Mouse (Mus musculus): Measurements from ENCODE around the gene Flt1. TPM values are rescaled to one million over a fixed set of nuclear protein-coding genes. Genes with fewer than 3 reads are reported as not detected.
"Not testable (repeated sequence)": the region's sequence is repeated elsewhere in the genome, so short reads cannot be mapped to it uniquely, and the experiment has no call there.

Gene Flt1
- polyA plus RNA-seq, 1 experiment, result 2.9 TPM

- no peaks in the 10 kb centered on the region for H3K27me3 ChIP-seq (ENCODE audit: control insufficient read depth, insufficient read depth, low read length)
- H3K27ac ChIP-seq (ENCODE audit: insufficient read depth, low read length), result no peak overlapping the region
- TF ChIP-seq POLR2A (IDR thresholded peaks at IDR 0.05; ENCODE audit: low read depth, low read length), result no peak
- TF ChIP-seq CTCF (IDR thresholded peaks at IDR 0.05; ENCODE audit: extremely low read depth, insufficient read depth, insufficient read length, insufficient replicate concordance), result no peak
- no peaks in the 10 kb centered on the region for H3K4me1 ChIP-seq (ENCODE audit: control insufficient read depth, insufficient read depth, insufficient read length)
- no peak overlapping the region for H3K4me3 ChIP-seq (ENCODE audit: extremely low read depth, insufficient read depth, insufficient read length)
- 90% methylated on average over 10 of the region's 10 CpGs for WGBS
- no peak for DNase-seq (ENCODE audit: low read depth in 1 of 2, low spot score in 2 of 2)
- H3K36me3 ChIP-seq (ENCODE audit: control insufficient read depth, insufficient read depth, low read length), result no peaks in the 10 kb centered on the region
Observed at GRCm38 (mm10) chr5:147623747-147624146, 102.1 kb downstream of the Flt1 start.

- no peak overlapping the region for H3K4me3 ChIP-seq (ENCODE audit: extremely low read depth, insufficient read depth, insufficient read length)
- H3K36me3 ChIP-seq (ENCODE audit: control insufficient read depth, insufficient read depth, low read length), result no peaks in the 10 kb centered on the region
- no peaks in the 10 kb centered on the region for H3K4me1 ChIP-seq (ENCODE audit: control insufficient read depth, insufficient read depth, insufficient read length)
- H3K27me3 ChIP-seq (ENCODE audit: control insufficient read depth, insufficient read depth, low read length), result no peaks in the 10 kb centered on the region
- H3K27ac ChIP-seq (ENCODE audit: insufficient read depth, low read length), result no peak overlapping the region
- DNase-seq (ENCODE audit: low read depth in 1 of 2, low spot score in 2 of 2), result no peak
- TF ChIP-seq CTCF (IDR thresholded peaks at IDR 0.05; ENCODE audit: extremely low read depth, insufficient read depth, insufficient read length, insufficient replicate concordance), result no peak
- 51% methylated on average over 2 of the region's 2 CpGs for WGBS
Observed at GRCm38 (mm10) chr5:147620178-147620577, 105.6 kb downstream of the Flt1 start.

DNA sequence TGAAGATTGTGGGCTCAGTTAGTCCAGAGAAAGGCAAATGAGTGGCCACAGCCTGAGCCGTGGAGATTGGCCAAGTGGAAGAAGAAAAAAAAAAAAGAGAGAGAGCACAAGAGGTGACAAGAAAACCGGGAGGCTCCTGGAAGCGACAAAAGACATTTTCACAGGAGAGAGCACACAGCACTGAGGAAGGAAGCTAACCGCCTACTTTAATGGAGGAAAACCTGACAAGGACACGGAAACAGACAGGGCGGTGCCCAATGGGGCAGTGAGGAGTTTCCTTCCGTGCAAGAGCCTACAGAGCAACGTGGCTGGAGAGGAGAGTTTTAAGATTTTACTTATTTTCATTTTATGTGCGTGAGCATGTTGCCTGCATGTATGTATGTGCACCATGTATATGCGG is 107.6 kb downstream of the Flt1 start:
- H3K36me3 ChIP-seq (ENCODE audit: control insufficient read depth, insufficient read depth, low read length), result no peaks in the 10 kb centered on the region
- no peak overlapping the region for H3K27ac ChIP-seq (ENCODE audit: insufficient read depth, low read length)
- no peak for TF ChIP-seq POLR2A (IDR thresholded peaks at IDR 0.05; ENCODE audit: low read depth, low read length)
- no peaks in the 10 kb centered on the region for H3K27me3 ChIP-seq (ENCODE audit: control insufficient read depth, insufficient read depth, low read length)
- H3K4me3 ChIP-seq (ENCODE audit: extremely low read depth, insufficient read depth, insufficient read length), result no peak overlapping the region
- DNase-seq (ENCODE audit: low read depth in 1 of 2, low spot score in 2 of 2), result no peak
- 76% methylated on average over 10 of the region's 10 CpGs for WGBS
- no peaks in the 10 kb centered on the region for H3K4me1 ChIP-seq (ENCODE audit: control insufficient read depth, insufficient read depth, insufficient read length)

DNA sequence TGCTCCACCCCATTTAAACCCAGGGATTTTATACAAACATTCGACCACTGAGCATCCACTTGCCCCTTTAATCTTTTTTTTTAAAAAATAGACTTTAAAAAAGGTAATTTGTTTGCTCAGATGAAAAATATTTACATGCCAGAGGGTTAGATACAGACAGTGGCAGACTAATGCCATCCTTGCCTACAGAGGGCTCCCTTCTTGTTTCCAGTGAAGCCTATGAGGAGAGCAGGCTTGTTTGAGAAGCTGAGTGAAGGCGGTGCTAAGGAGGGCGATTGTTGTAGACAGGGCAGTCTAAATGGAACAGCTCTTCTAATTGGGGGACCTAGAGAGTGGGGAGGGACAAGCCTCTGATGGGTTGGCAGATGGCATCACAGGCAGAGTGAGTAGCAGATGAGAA is 109.4 kb downstream of the Flt1 start:
- Histone ChIP-seq H3K27ac (ENCODE audit: insufficient read depth, low read length) (no peak overlapping the region), H3K27me3 (ENCODE audit: control insufficient read depth, insufficient read depth, low read length) (no peaks in the 10 kb centered on the region), H3K36me3 (ENCODE audit: control insufficient read depth, insufficient read depth, low read length) (no peaks in the 10 kb centered on the region), H3K4me3 (ENCODE audit: extremely low read depth, insufficient read depth, insufficient read length) (no peak overlapping the region), H3K4me1 (ENCODE audit: control insufficient read depth, insufficient read depth, insufficient read length) (no peaks in the 10 kb centered on the region)
- TF ChIP-seq CTCF (IDR thresholded peaks at IDR 0.05; ENCODE audit: extremely low read depth, insufficient read depth, insufficient read length, insufficient replicate concordance) (no peak), POLR2A (IDR thresholded peaks at IDR 0.05; ENCODE audit: low read depth, low read length) (no peak)
- no peak for DNase-seq (ENCODE audit: low read depth in 1 of 2, low spot score in 2 of 2)
- 56% methylated on average over 3 of the region's 3 CpGs for WGBS

DNA sequence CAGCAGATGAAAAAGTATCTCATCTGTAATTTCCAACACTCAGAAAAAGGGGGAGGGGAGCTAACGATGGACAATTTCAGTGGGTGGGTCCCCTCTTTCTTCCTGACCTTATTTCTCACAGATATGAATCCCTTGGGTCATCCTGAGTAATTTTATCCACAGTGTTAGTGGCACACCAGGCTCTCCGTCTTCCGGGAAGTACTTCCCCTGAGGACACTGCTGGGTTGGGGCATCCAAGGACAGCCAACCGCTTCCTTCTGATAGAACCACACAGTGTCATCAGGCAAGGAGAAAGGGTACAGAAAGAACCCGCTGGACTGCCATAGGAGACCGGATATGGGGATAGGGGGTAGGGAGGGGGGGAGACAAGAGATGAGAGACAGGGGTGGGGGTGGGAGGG is 111.2 kb downstream of the Flt1 start:
- DNase-seq (ENCODE audit: low read depth in 1 of 2, low spot score in 2 of 2), result no peak
- Histone ChIP-seq H3K27me3 (ENCODE audit: control insufficient read depth, insufficient read depth, low read length) (no peaks in the 10 kb centered on the region), H3K27ac (ENCODE audit: insufficient read depth, low read length) (no peak overlapping the region), H3K36me3 (ENCODE audit: control insufficient read depth, insufficient read depth, low read length) (no peaks in the 10 kb centered on the region), H3K4me3 (ENCODE audit: extremely low read depth, insufficient read depth, insufficient read length) (no peak overlapping the region), H3K4me1 (ENCODE audit: control insufficient read depth, insufficient read depth, insufficient read length) (no peaks in the 10 kb centered on the region)
- 69% methylated on average over 6 of the region's 6 CpGs for WGBS
- no peak for TF ChIP-seq CTCF (IDR thresholded peaks at IDR 0.05; ENCODE audit: extremely low read depth, insufficient read depth, insufficient read length, insufficient replicate concordance)

DNA sequence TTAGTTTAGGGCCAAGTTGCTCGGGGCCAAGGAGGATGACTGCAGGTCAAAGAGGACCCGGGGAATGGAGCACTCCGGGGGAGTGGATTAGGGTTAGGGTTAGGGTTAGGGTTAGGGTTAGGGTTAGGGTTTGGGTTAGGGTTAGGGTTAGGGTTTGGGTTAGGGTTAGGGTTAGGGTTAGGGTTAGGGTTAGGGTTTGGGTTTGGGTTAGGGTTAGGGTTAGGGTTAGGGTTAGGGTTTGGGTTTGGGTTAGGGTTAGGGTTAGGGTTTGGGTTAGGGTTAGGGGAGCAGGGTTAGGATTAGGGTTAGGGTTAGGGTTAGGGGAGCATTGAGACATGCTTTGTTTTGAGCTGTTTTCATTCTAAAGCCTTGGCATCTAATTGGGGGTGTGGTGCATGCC is 114.5 kb downstream of the Flt1 start:
- WGBS, result 66% methylated on average over 3 of the region's 3 CpGs
- H3K4me1 ChIP-seq (ENCODE audit: control insufficient read depth, insufficient read depth, insufficient read length); H3K4me3 ChIP-seq (ENCODE audit: extremely low read depth, insufficient read depth, insufficient read length); H3K27me3 ChIP-seq (ENCODE audit: control insufficient read depth, insufficient read depth, low read length); DNase-seq (ENCODE audit: low read depth in 1 of 2, low spot score in 2 of 2); H3K27ac ChIP-seq (ENCODE audit: insufficient read depth, low read length); H3K36me3 ChIP-seq (ENCODE audit: control insufficient read depth, insufficient read depth, low read length): not testable (repeated sequence)

- TF ChIP-seq POLR2A (IDR thresholded peaks at IDR 0.05; ENCODE audit: low read depth, low read length) (no peak), CTCF (IDR thresholded peaks at IDR 0.05; ENCODE audit: extremely low read depth, insufficient read depth, insufficient read length, insufficient replicate concordance) (no peak)
- 54% methylated on average over 13 of the region's 13 CpGs for WGBS
- DNase-seq (ENCODE audit: low read depth in 1 of 2, low spot score in 2 of 2), result no peak
- H3K27ac ChIP-seq (ENCODE audit: insufficient read depth, low read length), result no peak overlapping the region
- H3K4me3 ChIP-seq (ENCODE audit: extremely low read depth, insufficient read depth, insufficient read length), result no peak overlapping the region
- H3K27me3 ChIP-seq (ENCODE audit: control insufficient read depth, insufficient read depth, low read length), result no peaks in the 10 kb centered on the region
- no peaks in the 10 kb centered on the region for H3K4me1 ChIP-seq (ENCODE audit: control insufficient read depth, insufficient read depth, insufficient read length)
- H3K36me3 ChIP-seq (ENCODE audit: control insufficient read depth, insufficient read depth, low read length), result no peaks in the 10 kb centered on the region
Observed at GRCm38 (mm10) chr5:147607256-147607975, 118.4 kb downstream of the Flt1 start.
